Mouse (Mus musculus) ovary, adult 2 months (tissue): ENCODE measurements around the gene Elk4. TPM values are rescaled to one million over a fixed set of nuclear protein-coding genes. Genes with fewer than 3 reads are reported as not detected.

Experiments
- polyA plus RNA-seq: library from polyadenylated mRNA; depleted of rRNA; stranded (reverse); fragments of >200 nt; gene quantifications from 2 replicates; pipeline ENCODE4 v1.2.3, GENCODE M21; 2012; rRNA removed

The Elk4 gene
- 11.1 and 15.8 TPM in 2 replicates for polyA plus RNA-seq

GRCm38 (mm10) chr1:132007282-132007815 lies at the start of gene Elk4:
TSS of gene Elk4 (plus strand) at chr1:132007607.

GRCm38 (mm10) chr1:131962606-131963084 lies 44.8 kb upstream of the Elk4 start, which contains the start of gene Slc45a3:
TSS of gene Slc45a3 (plus strand) at chr1:131962967.

DNA sequence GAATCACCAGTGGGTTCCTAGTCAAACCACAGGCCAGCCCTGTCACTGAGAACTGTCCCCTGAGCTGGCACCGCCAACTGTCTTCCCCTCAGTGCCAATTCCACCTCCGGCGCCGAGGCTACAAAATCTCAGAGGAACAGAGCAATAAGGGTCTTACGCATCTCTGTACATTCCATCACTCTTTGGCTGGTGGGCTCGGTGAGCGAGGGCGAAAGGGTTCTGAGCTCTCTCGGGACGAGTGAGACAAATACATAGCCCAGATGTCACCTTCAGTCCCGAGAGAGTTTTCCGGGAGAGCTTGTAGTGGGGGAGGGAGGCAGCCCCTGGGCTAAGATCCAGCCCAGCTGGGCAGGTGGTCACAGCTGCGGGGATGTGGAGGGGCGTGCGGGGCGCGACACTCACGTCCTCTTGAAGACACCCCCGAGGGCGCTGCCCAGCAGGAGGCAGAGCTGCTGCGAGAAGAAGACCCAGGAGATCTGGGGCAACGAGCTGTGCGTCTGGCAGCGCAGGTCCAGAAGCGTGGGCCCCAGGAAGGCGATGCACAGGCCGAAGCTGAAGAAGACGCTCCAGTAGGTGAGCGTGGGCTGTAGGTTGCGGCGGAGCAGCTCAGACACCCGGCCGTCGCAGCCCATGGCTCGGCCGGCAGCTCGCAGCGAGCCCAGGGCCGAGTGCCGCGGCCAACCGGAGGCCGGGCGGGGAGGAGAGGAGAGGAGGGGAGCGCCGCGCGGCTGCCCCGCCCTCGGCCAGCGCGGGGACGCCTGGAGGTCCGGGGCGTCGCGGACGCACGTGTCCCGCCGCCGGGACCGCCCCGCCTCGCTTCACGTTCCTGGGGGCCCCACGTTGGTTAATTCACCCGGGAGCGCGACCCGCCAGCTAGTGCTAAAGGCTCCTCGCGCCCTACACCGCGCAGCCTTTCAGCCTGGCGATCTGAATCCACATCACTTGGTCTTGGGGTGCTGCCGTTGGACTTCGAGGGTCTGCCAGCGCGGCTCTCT lies 60.2 kb downstream of the Elk4 start, which contains the start of gene Mfsd4a:
Gene Mfsd4a, minus strand, starts transcription at position 802 of the 995 bp plus-strand sequence.

Other genes starting within 250 kb of the Elk4 start
- 0.92 and 1.1 TPM in 2 replicates for gene Pm20d1, start 210.2 kb upstream of the Elk4 start, polyA plus RNA-seq
- gene Slc41a1, start 180.1 kb upstream of the Elk4 start, polyA plus RNA-seq = 112 and 130 TPM in 2 replicates
- gene Rab29, start 140.4 kb upstream of the Elk4 start, polyA plus RNA-seq = 20.3 and 34.5 TPM in 2 replicates
- gene Nucks1, start 97.1 kb upstream of the Elk4 start, polyA plus RNA-seq = 3.6 and 4.3 TPM in 2 replicates
- 153 and 170 TPM in 2 replicates for gene Slc45a3, start 44.6 kb upstream of the Elk4 start, polyA plus RNA-seq
- 14.8 and 19.9 TPM in 2 replicates for gene Mfsd4a, start 60.5 kb downstream of the Elk4 start, polyA plus RNA-seq
- gene Cdk18, start 132.1 kb downstream of the Elk4 start, polyA plus RNA-seq = 20.8 and 24.6 TPM in 2 replicates
- 0.19 and 0.25 TPM in 2 replicates for gene Lemd1, start 183.8 kb downstream of the Elk4 start, polyA plus RNA-seq
- gene AC124108.1, start 183.8 kb downstream of the Elk4 start, polyA plus RNA-seq = 0.23 and 0.35 TPM in 2 replicates
- not detected in 2 replicates for gene Gm10188, start 222.2 kb downstream of the Elk4 start, polyA plus RNA-seq